Mouse (Mus musculus): ENCODE results near the gene Ddrgk1. TPM values are rescaled to one million over a fixed set of nuclear protein-coding genes. Genes with fewer than 3 reads are reported as not detected.

The Ddrgk1 gene
- polyA plus RNA-seq, 1 experiment from 2014 or later: 69.6 TPM

DNA sequence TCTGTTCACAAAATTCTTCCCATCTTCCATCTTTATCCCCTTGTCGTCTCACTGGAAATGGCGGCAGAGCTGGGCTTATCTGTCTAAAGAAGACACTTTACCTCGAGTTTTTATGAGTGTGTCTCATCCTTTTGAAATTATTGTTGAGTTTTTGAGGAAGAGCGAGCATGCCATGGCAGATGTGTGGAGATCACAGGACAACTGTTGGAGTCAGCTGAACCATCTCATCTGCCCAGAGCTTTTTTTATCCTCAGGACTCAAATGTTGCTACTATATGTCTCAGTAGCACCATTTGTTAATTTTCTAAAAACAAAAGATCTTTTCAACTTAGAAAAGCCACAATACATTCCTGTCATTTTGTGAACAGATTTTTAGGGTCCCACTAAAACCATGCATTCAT lies 19.3 kb downstream of the Ddrgk1 start:
- ATAC-seq (ENCODE audit: insufficient number of reproducible peaks, low FRiP score, low TSS enrichment, low read depth): no peak
- Histone ChIP-seq H3K9ac (no peak overlapping the region), H3K4me3 (no peak overlapping the region), H3K4me2 (no peak overlapping the region), H3K27me3 (no peaks in the 10 kb centered on the region; the same call in 1 of the 2 replicates), H3K27ac (no peak overlapping the region), H3K4me1 (peaks cover 18% of the 10 kb centered on the region), H3K36me3 (peaks cover 10% of the 10 kb centered on the region; the same call in 1 of the 2 replicates), H3K9me3 (no peaks in the 10 kb centered on the region)
- 80% methylated on average over 4 of the region's 4 CpGs for WGBS

DNA sequence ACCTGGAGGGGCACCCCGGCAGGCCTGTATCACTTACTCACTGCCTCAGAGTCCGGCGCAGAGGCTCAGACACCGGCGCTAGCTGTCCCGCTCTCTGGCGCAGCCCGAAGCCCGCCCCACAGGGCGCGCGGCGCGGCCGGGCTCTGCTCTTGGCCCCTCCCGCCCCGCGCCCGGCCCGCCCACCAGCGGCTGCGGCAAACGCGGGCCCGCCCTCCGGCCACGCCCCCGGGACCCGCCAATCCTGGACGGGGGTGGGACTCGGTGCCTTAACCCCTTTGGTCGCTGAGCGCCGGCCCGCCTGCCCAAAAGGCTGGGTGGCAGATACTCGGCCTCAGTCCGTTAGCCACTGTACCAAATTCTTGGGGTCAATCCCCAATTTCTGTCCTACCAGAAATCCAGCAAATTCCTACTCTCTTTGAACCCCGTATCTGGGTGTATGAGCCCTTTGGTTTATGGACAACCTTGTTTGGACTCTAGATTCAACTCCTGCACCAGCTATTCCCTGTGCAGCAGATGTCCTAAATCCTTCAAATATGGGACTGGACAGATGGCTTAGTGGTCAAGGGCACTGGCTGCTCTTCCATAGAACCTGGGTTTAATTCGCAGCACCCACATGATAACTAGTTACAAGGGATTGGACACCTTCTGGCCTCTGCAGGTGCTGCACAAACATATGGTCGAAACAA lies 21.6 kb downstream of the Ddrgk1 start, which contains the start of gene Lzts3:
TSS of gene Lzts3 (minus strand) at position 120 of the 686 bp plus-strand sequence.
- Histone ChIP-seq H3K4me3 (peak within 1 kb of the TSS; percentile 71), H3K9ac (peak within 1 kb of the TSS; percentile 65), H3K4me2 (peak within 1 kb of the TSS; percentile 94), H3K4me1 (peaks cover 20% of the 10 kb centered on the region), H3K9me3 (no peaks in the 10 kb centered on the region), H3K36me3 (0 out of 2 replicates have a peak, but pooled peaks cover under 1% of the 10 kb centered on the region), H3K27me3 (peaks cover 11% of the 10 kb centered on the region), H3K27ac (0 out of 2 replicates have a peak within 1 kb of the TSS, but pooled peaks have one; percentile 18)
- 3% methylated on average over 33 of the region's 40 CpGs for WGBS
- peak; percentile 89 for ATAC-seq (ENCODE audit: insufficient number of reproducible peaks, low FRiP score, low TSS enrichment, low read depth)

DNA sequence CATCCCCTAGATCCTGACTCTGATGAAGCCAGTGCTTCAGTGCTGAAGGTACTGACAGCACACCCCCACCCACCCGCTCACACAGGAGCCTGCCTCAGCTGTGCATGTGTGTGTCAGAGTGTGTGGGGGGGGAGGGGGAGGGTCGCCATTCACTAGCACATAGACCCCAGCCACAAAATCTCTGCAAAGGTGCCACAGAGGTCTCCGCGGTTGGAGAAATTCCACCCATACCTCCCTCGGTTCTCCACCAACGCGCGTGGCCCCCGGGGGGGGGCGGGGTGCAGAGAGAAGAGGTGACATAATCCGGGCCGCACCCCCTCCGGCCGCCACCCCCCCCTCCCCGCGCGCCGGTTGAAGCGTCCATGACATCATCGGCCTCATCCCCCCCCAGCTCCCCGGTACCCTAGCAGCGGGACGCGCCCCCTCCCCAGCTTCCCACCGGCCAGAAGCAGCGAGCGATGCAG lies 22.2 kb downstream of the Ddrgk1 start:
- H3K4me3 ChIP-seq: peak overlapping the region; percentile 71
- no peaks in the 10 kb centered on the region for H3K36me3 ChIP-seq
- peak overlapping the region; percentile 94 for H3K4me2 ChIP-seq
- ATAC-seq (ENCODE audit: insufficient number of reproducible peaks, low FRiP score, low TSS enrichment, low read depth): peak; percentile 35
- peaks cover 17% of the 10 kb centered on the region for H3K27me3 ChIP-seq
- under 1% methylated on average over 21 of the region's 27 CpGs for WGBS
- peak overlapping the region; percentile 65 for H3K9ac ChIP-seq
- no peaks in the 10 kb centered on the region for H3K9me3 ChIP-seq
- 0 out of 2 replicates have a peak overlapping the region, but pooled peaks have one; percentile 18 for H3K27ac ChIP-seq
- peaks cover 21% of the 10 kb centered on the region for H3K4me1 ChIP-seq

DNA sequence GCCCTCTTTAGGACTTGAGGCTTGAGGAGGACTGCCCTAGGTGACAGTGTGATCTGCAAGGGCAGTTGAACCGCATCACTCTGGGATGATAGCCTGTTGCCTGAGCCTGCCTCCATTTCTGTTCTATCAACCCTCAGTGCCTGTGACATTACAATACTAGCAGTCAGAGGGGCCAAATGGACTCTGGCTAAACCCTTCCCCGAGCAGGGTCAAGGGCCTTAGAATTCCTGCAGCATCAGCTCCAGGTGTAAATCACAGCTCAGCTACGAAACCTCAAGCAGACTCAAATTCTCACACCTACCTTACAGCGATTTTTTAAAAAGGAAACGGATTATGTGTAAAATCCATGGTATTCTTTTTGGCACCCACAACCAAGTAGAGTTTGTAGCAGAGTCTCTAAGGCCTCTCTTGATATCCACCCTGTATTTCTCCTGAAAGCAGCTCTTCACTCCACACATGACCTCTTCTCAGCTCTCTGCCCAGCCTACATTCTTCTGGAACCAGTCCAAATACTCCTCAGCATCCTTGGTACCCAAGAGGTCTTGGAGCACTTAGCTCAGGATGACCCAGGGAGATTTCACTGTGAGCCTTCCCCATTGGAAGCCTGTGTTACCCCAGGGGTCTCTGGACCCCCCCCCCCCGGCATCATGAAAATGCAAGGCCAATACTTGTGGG lies 23.0 kb downstream of the Ddrgk1 start:
- ATAC-seq (ENCODE audit: insufficient number of reproducible peaks, low FRiP score, low TSS enrichment, low read depth): no peak
- no peaks in the 10 kb centered on the region for H3K9me3 ChIP-seq
- no peak overlapping the region for H3K27ac ChIP-seq
- H3K9ac ChIP-seq: no peak overlapping the region
- H3K4me1 ChIP-seq: peaks cover 21% of the 10 kb centered on the region
- WGBS: 46% methylated on average over 6 of the region's 6 CpGs
- H3K4me2 ChIP-seq: peak overlapping the region; percentile 94
- H3K36me3 ChIP-seq: no peaks in the 10 kb centered on the region
- peak overlapping the region; percentile 71; the same call in 1 of the 2 replicates for H3K4me3 ChIP-seq
- H3K27me3 ChIP-seq: peaks cover 24% of the 10 kb centered on the region

DNA sequence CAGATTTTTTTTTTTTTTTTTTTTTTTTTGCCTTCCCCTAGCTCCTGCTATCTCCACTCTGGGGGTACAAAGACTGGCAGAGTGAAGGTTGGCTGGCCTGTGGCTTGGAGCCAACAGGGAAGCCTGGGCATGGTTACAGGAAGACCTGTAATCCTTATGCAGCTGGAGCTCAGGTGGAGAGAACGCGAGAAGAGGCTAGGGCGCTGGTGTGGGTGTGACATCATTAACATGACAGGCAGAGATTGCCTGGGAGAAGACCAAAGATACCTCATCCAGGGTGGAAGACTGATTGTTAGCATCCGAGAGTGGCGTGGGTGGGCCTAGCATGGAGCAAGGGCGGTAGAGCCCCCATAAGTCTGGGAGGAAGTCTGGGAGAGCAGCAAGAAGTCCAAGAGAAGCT lies 25.2 kb downstream of the Ddrgk1 start:
- Histone ChIP-seq H3K4me3 (no peak overlapping the region), H3K27ac (no peak overlapping the region), H3K36me3 (no peaks in the 10 kb centered on the region), H3K27me3 (peaks cover 46% of the 10 kb centered on the region), H3K4me1 (peaks cover 40% of the 10 kb centered on the region), H3K4me2 (no peak overlapping the region), H3K9ac (no peak overlapping the region), H3K9me3 (no peaks in the 10 kb centered on the region)
- 76% methylated on average over 6 of the region's 6 CpGs for WGBS
- no peak for ATAC-seq (ENCODE audit: insufficient number of reproducible peaks, low FRiP score, low TSS enrichment, low read depth)

DNA sequence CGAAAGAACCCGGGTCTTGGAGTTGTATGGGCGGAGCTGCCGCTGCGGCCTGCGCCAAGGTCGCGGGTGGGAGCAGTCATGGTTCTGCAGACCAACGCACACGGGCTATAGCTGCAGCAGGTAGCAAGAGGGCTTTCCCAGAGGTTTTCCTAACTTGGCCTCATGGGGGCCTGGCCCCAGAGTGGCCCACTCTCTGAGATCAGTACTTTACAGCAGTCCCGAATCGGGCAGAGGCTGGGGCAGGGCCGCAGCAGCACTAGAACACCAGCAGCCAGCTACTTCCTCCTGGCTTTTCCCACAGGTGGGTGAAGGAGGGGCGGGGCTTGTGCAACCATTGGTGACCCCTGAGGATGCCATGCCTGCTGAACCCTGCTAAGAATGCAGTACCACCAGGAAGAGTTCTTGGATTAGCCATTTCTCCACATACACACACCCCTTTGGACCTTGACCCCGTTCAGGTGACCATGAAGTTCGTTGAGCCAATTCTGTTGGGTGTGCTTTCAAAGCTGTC lies 26.3 kb downstream of the Ddrgk1 start:
- peaks cover 54% of the 10 kb centered on the region for H3K27me3 ChIP-seq

DNA sequence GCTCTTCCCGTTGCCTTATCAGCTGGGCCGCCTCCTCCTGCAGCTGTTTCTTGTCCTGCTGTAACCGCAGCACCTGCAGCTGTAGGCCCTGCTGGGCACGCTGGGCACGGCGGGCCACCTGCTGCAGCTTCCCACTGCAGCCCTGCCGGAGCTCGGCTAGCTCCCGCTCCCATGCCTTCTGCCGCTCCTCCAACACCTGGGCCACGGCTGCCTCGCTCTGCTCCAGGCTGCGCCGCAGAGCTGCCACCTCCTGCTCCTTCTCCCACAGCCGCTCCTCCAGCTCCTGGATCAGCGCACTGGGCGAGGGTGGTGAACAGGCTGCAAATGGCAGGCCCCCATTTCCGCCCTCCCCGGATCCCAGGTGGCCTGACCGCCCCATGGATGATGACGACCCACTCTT lies 28.6 kb downstream of the Ddrgk1 start:
- no peak for ATAC-seq (ENCODE audit: insufficient number of reproducible peaks, low FRiP score, low TSS enrichment, low read depth)
- Histone ChIP-seq H3K36me3 (no peaks in the 10 kb centered on the region), H3K9ac (no peak overlapping the region), H3K4me2 (peak overlapping the region; percentile 84), H3K4me3 (peak overlapping the region; percentile 40; the same call in 1 of the 2 replicates), H3K9me3 (no peaks in the 10 kb centered on the region), H3K27me3 (peaks cover 54% of the 10 kb centered on the region), H3K27ac (no peak overlapping the region), H3K4me1 (peaks cover 24% of the 10 kb centered on the region)
- 23% methylated on average over 21 of the region's 21 CpGs for WGBS

More for the DNA sequence above, 26.3 kb downstream of the Ddrgk1 start:
- Histone ChIP-seq H3K4me3 (no peak overlapping the region), H3K9ac (no peak overlapping the region), H3K36me3 (no peaks in the 10 kb centered on the region), H3K4me2 (no peak overlapping the region), H3K9me3 (no peaks in the 10 kb centered on the region), H3K4me1 (peaks cover 41% of the 10 kb centered on the region), H3K27ac (no peak overlapping the region)
- ATAC-seq (ENCODE audit: insufficient number of reproducible peaks, low FRiP score, low TSS enrichment, low read depth): no peak
- WGBS: 28% methylated on average over 16 of the region's 16 CpGs

DNA sequence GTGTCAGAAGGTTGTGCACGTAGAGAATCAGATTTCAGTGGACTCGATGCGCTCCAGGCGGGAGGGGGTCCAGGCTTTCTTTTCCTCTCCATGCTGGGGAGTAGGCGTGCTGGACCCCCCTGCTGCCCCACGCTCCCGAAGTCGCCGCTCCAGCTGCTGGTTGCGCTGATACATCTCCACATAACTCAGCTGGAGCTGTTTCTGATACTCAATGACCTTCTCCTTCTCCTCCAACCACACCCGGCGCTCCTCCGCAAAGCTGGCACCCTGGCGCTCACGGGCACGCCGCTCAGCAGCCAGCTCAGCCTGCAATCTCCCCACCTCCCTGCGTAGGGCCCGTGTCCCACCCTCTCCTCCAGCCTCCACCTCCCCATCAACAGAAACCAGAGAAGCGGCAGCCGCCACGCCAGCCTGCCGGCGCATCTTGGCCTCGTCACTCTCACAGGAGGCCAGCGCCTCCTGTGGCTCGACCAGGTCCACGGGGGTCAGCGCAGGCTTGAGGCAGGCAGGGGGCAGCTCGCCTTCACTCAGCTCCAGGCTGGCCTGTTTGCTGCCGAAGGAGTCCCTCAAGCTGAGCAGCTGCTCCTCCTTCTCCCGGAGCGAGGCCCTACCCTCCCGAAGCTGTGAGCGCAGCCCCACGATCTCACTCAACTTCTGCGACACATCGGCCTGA lies 29.6 kb downstream of the Ddrgk1 start:
- peak; percentile 53; the same call in 1 of the 2 replicates for ATAC-seq (ENCODE audit: insufficient number of reproducible peaks, low FRiP score, low TSS enrichment, low read depth)
- H3K9me3 ChIP-seq: no peaks in the 10 kb centered on the region

DNA sequence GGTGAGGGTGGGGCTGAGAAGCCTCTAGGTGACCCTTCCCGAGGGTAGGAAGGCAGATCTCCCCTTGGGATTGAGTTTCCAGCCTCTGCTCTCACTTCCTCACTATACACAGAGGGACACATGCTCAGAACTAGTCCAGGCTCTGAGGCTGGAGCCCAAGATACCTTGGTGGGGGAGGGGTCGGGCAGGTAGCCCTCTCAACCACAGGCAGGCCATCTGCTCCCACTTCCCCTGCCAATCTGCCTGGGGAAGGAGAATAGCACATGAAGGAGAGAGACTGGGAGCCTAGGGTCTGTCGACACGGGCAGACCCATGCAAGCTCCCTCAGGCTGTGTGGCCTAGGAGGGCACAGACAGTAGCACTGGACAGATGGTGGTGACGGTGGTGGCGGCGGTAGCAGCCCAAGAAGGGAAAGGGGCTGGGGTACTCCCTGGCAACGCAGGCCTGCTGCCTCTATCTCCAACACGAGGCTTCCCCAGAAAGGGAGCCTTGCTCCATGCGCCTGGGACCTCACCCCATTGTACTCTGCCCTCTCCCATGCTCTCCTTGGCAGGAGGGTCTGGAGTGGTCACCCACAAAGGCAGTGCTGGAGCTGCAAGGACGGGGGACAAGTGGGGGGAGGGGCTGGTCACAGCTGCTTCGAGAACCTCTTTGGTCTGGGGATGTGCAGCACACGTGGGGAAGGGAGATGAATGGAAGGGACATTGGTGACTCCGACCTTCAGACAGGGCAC lies 30.3 kb downstream of the Ddrgk1 start:
- H3K4me1 ChIP-seq: peaks cover 24% of the 10 kb centered on the region
- H3K27me3 ChIP-seq: peaks cover 54% of the 10 kb centered on the region
- peak overlapping the region; percentile 84 for H3K4me2 ChIP-seq
- H3K9me3 ChIP-seq: no peaks in the 10 kb centered on the region
- no peaks in the 10 kb centered on the region for H3K36me3 ChIP-seq
- no peak overlapping the region for H3K9ac ChIP-seq
- 18% methylated on average over 14 of the region's 14 CpGs for WGBS
- no peak overlapping the region for H3K27ac ChIP-seq
- ATAC-seq (ENCODE audit: insufficient number of reproducible peaks, low FRiP score, low TSS enrichment, low read depth): no peak
- H3K4me3 ChIP-seq: peak overlapping the region; percentile 40

More for the DNA sequence above, 29.6 kb downstream of the Ddrgk1 start:
- 3% methylated on average over 38 of the region's 38 CpGs for WGBS
- Histone ChIP-seq H3K4me2 (peak overlapping the region; percentile 84), H3K9ac (peak overlapping the region; percentile 35), H3K27me3 (peaks cover 54% of the 10 kb centered on the region), H3K36me3 (no peaks in the 10 kb centered on the region), H3K27ac (no peak overlapping the region), H3K4me3 (peak overlapping the region; percentile 40), H3K4me1 (peaks cover 24% of the 10 kb centered on the region)

DNA sequence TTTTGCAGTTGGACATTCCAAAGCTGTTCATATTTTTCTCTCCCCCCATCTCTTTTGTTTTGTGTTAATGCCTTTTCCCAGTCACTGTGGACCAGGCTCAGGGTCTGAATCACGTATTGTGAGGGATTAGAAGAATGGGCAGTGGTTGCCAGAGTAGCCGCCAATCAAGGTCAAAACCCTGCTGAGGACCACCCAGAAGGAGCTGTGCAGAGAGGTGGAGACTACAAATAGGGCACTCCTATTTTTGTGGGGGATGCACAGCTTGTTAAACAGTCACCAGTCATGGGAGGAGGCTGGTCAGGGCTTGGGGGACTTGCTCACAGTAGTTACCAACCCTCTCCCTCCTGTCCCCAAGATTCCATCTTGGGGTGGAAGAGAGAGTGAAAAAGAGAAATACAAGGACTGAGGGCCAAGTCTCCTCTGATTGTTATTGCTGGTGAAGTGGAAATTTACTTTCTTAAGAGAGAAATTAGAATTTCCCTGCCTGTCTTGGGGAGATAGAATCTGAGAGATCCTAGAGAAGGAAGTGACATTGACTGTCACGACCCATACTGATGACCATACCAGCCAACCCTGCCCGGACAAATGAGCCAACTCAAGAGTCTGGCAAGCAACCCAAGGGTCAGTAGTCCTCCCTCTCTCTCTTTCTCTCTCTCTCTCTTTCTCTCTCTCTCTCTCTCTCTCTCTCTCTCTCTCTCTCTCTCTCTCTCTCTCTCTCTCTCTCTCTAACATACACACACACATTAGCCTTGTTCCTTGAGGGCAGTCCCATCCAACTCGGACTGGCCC lies 31.4 kb downstream of the Ddrgk1 start:
- WGBS: 53% methylated on average over 5 of the region's 5 CpGs
- no peak for ATAC-seq (ENCODE audit: insufficient number of reproducible peaks, low FRiP score, low TSS enrichment, low read depth)
- H3K4me2 ChIP-seq: no peak overlapping the region
- H3K9me3 ChIP-seq: no peaks in the 10 kb centered on the region
- H3K36me3 ChIP-seq: no peaks in the 10 kb centered on the region
- H3K27ac ChIP-seq: no peak overlapping the region
- peaks cover 33% of the 10 kb centered on the region for H3K4me1 ChIP-seq
- H3K4me3 ChIP-seq: no peak overlapping the region
- no peak overlapping the region for H3K9ac ChIP-seq
- peaks cover 46% of the 10 kb centered on the region for H3K27me3 ChIP-seq

Data from limb, embryonic 15.5 days (tissue).